Mouse (Mus musculus) heart, embryonic 15.5 days (tissue): ENCODE measurements around the gene Ezh1. TPM values are rescaled to one million over a fixed set of nuclear protein-coding genes. Genes with fewer than 3 reads are reported as not detected.

Experiments used
- ATAC-seq: fragments of 200-750 bp; cut with Nextera tagmentation; replicated peaks from 2 replicates; pipeline ENCODE4 v1.8.0; 2017; ENCODE audit warnings: low read depth, moderate TSS enrichment; ENCODE audit not compliant: insufficient number of reproducible peaks, insufficient read depth, low FRiP score
- H3K27ac ChIP-seq: fragments of 300-500 bp; sonication (generic); 2 replicates; pipeline ENCODE4 v1.5.1; 2015; ENCODE audit warnings: mild to moderate bottlenecking, inconsistent platforms
- H3K27me3 ChIP-seq: fragments of 300-500 bp; sonication (generic); 2 replicates; pipeline ENCODE4 v1.6.1; 2015; ENCODE audit warnings: inconsistent platforms
- H3K36me3 ChIP-seq: fragments of 300-500 bp; sonication (generic); 2 replicates; pipeline ENCODE4 v1.6.1; 2015; ENCODE audit warnings: mild to moderate bottlenecking, inconsistent platforms
- H3K4me1 ChIP-seq: fragments of 300-500 bp; sonication (generic); replicated peaks from 2 replicates; pipeline ENCODE4 v1.6.1; 2015; ENCODE audit warnings: inconsistent platforms
- H3K4me2 ChIP-seq: fragments of 300-500 bp; sonication (generic); 2 replicates; pipeline ENCODE4 v1.6.1; 2015; ENCODE audit warnings: inconsistent platforms, mild to moderate bottlenecking, moderate library complexity
- H3K4me3 ChIP-seq: fragments of 300-500 bp; sonication (generic); 2 replicates; pipeline ENCODE4 v1.5.1; 2015; ENCODE audit warnings: mild to moderate bottlenecking, inconsistent platforms
- H3K9ac ChIP-seq: fragments of 300-500 bp; sonication (generic); 2 replicates; pipeline ENCODE4 v1.6.1; 2015; ENCODE audit warnings: mild to moderate bottlenecking, inconsistent platforms
- H3K9me3 ChIP-seq: fragments of 300-500 bp; sonication (generic); replicated peaks from 2 replicates; pipeline ENCODE4 v1.6.1; 2016; ENCODE audit warnings: inconsistent platforms
- WGBS: fragments of 180-500 bp; shearing (Covaris S2); methylation state at CpG from one replicate; pipeline ENCODE4 v1.1.7; 2015; ENCODE audit warnings: mixed read lengths; 5-methylcytosine and 5-hydroxymethylcytosine counted together
- polyA plus RNA-seq: library from polyadenylated mRNA; unstranded; fragments of >200 nt; fragmentation: Nextera tagmentation; extraction: Ambion mirVana; gene quantifications from 2 replicates; pipeline ENCODE4 v1.2.1, GENCODE M21; 2015

The Ezh1 gene
- polyA plus RNA-seq, 1 experiment from 2014 or later, result 13.3 TPM

DNA sequence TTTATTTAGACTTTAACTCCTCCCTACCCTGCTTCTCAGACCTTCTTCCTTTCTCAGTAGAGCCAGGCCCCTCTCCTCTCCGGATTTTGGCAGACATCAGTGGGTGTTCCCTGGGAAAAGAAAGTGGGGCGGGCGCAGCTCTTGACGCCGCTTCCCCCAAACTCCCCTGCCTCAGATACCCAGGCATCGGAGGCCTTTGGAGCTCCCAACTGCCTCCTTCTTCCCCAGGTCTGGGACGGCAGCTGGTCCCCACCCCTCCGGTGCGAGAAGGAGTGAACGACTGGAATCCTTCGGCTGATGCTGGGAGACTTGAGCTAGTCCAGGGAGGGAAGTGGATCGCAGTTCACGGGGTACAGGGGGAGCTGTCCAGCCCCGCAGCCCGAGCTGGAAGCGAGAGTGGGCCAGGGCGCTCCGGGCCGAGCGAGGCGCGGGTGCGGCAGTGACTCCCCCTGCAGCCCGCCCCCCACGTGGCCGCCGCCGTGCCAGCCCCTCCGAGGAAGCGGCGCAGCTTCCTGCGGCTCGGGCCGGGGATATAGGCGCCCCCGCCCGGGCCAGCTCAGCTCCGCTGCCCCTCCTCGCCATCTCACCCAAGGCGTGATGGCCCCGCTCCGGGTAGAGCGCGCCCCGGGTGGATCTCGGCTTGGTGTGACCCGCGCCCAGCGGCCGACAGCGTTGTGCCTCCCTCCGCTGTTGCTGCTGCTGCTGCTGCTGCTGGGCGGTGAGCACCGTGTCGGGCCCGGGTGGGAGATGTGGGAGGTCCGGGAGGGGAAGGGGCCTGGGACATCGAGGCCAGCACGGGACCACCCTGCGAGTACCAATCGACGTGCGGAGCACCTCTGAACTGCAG is 19.8 kb upstream of the Ezh1 start, which contains the start of gene Ramp2:
Gene Ramp2 (plus strand): TSS at position 174 of the 847 bp plus-strand sequence.
- Histone ChIP-seq H3K4me2 (peak within 1 kb of the TSS; percentile 96), H3K4me3 (peak within 1 kb of the TSS; percentile 76), H3K4me1 (peaks cover 17% of the 10 kb centered on the region), H3K9ac (peak within 1 kb of the TSS; percentile 81), H3K27ac (peak within 1 kb of the TSS; percentile 91), H3K36me3 (no peaks in the 10 kb centered on the region), H3K27me3 (peaks cover 42% of the 10 kb centered on the region), H3K9me3 (no peaks in the 10 kb centered on the region)
- ATAC-seq, result peak; percentile 75
- WGBS, result 1% methylated on average over 63 of the region's 63 CpGs

DNA sequence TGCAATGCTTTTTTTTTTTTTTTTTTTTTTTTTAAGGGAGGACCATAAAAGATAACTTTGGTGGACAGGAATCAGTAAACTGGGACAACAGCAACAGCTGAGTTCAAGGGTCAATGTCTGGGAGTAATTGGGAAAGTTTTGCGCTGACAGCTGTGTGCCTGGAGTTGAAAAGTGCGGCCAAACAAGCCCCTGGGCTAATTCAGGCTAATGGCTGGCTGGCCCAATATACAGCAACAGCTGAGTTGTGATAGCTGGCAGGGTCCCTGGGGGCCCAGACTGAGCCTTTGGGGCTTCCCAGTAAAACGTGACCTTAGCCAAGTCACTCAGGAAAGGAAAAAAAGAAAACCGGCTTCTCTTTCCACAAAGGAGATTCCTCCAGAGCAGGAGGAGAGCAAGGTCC is 18.8 kb upstream of the Ezh1 start:
- peak overlapping the region; percentile 96 for H3K4me2 ChIP-seq
- peaks cover 42% of the 10 kb centered on the region for H3K27me3 ChIP-seq
- peak overlapping the region; percentile 76 for H3K4me3 ChIP-seq
- H3K4me1 ChIP-seq, result peaks cover 17% of the 10 kb centered on the region
- 30% methylated on average over 4 of the region's 4 CpGs for WGBS
- peak overlapping the region; percentile 91 for H3K27ac ChIP-seq
- no peaks in the 10 kb centered on the region for H3K36me3 ChIP-seq
- H3K9ac ChIP-seq, result no peak overlapping the region
- no peak for ATAC-seq
- no peaks in the 10 kb centered on the region for H3K9me3 ChIP-seq

DNA sequence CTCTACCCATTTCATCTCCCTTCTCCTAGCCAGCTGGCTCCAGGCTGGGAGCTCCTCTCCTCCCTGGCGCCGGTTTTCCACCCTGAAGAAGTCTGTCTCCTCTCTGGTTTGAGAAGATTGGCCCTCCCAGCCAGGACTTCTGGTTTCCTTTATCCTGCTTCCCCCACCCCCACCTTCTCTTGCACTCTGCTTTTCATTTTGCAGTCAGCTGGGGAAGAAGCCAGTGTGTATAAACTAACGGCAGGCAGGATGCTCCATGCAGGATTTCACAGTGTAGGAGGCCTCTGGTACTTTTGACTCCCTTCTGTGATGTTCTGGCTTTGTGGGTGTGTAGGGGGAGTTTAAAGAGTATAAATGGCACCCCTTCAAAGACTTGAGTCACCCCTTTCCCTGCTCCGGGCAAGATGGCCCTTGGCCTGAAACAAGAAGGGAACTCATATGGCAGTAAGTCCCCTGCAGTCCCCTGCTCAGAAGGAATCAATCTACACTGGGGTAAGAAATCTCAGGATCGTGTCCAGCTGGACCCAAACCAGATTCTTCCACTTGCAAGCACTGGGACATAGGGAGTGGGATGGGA is 11.9 kb upstream of the Ezh1 start:
- peak; percentile 58 for ATAC-seq
- Histone ChIP-seq H3K4me2 (0 out of 2 replicates have a peak overlapping the region, but pooled peaks have one; percentile 21), H3K9me3 (no peaks in the 10 kb centered on the region), H3K4me1 (peaks cover 7% of the 10 kb centered on the region; the same call in 1 of the 2 replicates), H3K27me3 (0 out of 2 replicates have a peak, but pooled peaks cover 3% of the 10 kb centered on the region), H3K4me3 (no peak overlapping the region), H3K27ac (peak overlapping the region; percentile 73), H3K36me3 (no peaks in the 10 kb centered on the region), H3K9ac (no peak overlapping the region)
- WGBS, result 33% methylated on average over 5 of the region's 5 CpGs

DNA sequence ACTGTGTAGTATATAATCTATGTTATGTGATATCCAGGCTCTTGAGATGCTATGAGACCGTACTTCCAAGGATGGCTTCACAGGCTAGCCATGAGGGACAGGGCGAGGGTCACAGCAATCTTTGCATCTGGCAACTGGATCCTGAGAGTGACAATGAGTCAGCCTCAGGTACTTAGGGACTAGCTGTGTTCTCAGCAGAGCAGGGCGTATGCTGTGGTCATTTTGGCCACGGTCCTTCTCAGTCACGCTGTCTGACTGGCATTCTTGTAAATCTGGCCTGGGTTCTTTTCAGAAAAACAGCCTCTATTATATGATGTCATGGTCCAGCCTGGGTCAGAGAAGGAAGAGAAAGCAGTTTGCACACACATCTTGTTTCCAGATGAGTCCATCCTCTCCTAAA is 10.5 kb upstream of the Ezh1 start:
- peaks cover 7% of the 10 kb centered on the region for H3K4me1 ChIP-seq
- ATAC-seq, result no peak
- no peaks in the 10 kb centered on the region for H3K9me3 ChIP-seq
- no peak overlapping the region for H3K9ac ChIP-seq
- no peak overlapping the region for H3K4me2 ChIP-seq
- H3K27me3 ChIP-seq, result 0 out of 2 replicates have a peak, but pooled peaks cover 3% of the 10 kb centered on the region
- no peak overlapping the region for H3K4me3 ChIP-seq
- H3K36me3 ChIP-seq, result no peaks in the 10 kb centered on the region
- 85% methylated on average over 5 of the region's 5 CpGs for WGBS
- no peak overlapping the region for H3K27ac ChIP-seq

DNA sequence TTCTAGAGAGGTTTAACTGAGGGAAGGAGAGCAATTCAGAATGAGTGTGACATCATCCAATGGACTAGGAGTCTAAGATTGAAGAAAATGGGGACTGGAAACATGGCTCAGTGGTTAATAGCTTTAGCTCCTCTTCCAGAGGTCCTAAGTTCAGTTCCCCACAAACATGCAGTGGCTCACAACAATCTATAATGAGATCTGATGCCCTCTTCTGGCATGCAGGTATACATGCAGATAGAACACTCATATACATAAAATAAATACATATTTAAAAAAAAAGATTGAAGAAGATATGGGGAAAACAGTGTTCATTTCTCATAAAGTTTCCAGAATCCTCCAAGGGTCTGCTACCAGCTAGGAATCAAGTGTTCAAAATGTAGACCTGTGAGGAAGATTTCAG is 9.2 kb upstream of the Ezh1 start:
- H3K27me3 ChIP-seq, result 0 out of 2 replicates have a peak, but pooled peaks cover 3% of the 10 kb centered on the region
- no peak overlapping the region for H3K9ac ChIP-seq
- H3K4me1 ChIP-seq, result peaks cover 20% of the 10 kb centered on the region
- H3K27ac ChIP-seq, result no peak overlapping the region
- no peak overlapping the region for H3K4me3 ChIP-seq
- ATAC-seq, result no peak
- no peak overlapping the region for H3K4me2 ChIP-seq
- no peaks in the 10 kb centered on the region for H3K36me3 ChIP-seq
- H3K9me3 ChIP-seq, result no peaks in the 10 kb centered on the region

DNA sequence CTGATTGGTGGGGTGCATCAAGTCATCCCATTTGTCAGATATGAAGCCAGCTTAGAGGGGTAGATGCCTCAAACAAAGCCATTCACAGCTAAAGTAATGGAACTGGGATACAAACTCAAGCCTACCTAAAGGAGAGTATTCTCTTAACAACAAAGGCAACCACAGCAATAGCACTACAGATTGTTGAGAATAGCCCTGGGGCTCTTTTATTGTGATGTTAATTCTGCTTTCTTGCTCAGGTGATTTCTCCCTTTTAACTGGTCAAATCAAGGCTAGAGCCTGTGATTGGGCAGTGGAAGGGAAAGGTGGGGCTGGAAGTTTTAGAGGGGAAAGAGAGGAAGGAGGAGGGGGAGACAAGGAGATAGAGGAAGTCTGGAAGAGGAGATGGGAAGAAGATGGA is 7.9 kb upstream of the Ezh1 start:
- H3K27ac ChIP-seq, result no peak overlapping the region
- no peak overlapping the region for H3K9ac ChIP-seq
- H3K36me3 ChIP-seq, result no peaks in the 10 kb centered on the region
- ATAC-seq, result no peak
- 0 out of 2 replicates have a peak, but pooled peaks cover 3% of the 10 kb centered on the region for H3K27me3 ChIP-seq
- no peaks in the 10 kb centered on the region for H3K9me3 ChIP-seq
- H3K4me3 ChIP-seq, result no peak overlapping the region
- no peak overlapping the region for H3K4me2 ChIP-seq
- H3K4me1 ChIP-seq, result peaks cover 24% of the 10 kb centered on the region

DNA sequence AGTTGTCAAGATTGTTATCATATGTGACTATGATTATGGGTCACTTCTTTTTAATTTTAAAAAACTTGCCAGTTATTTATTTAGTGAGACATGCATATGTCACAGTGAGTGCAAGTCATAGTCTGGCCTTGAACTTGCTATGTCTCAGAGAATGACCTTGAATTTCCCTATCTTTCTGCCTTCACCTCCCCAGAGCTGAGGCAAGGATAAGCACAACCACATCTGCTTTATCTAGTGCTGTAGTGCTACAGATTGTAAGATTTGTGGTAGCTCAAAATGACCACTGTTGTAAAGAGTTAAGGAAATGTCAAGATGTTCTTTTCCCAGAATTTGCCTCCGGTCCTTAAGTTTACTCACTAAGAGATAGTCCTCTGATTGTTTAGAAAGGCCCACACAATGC is 7.0 kb upstream of the Ezh1 start:
- no peak overlapping the region for H3K27ac ChIP-seq
- H3K9ac ChIP-seq, result no peak overlapping the region
- 0 out of 2 replicates have a peak, but pooled peaks cover 3% of the 10 kb centered on the region for H3K27me3 ChIP-seq
- H3K4me2 ChIP-seq, result no peak overlapping the region
- no peaks in the 10 kb centered on the region for H3K9me3 ChIP-seq
- peaks cover 24% of the 10 kb centered on the region for H3K4me1 ChIP-seq
- ATAC-seq, result no peak
- H3K36me3 ChIP-seq, result no peaks in the 10 kb centered on the region
- WGBS, result 69% methylated on average over 1 of the region's 1 CpGs
- no peak overlapping the region for H3K4me3 ChIP-seq

DNA sequence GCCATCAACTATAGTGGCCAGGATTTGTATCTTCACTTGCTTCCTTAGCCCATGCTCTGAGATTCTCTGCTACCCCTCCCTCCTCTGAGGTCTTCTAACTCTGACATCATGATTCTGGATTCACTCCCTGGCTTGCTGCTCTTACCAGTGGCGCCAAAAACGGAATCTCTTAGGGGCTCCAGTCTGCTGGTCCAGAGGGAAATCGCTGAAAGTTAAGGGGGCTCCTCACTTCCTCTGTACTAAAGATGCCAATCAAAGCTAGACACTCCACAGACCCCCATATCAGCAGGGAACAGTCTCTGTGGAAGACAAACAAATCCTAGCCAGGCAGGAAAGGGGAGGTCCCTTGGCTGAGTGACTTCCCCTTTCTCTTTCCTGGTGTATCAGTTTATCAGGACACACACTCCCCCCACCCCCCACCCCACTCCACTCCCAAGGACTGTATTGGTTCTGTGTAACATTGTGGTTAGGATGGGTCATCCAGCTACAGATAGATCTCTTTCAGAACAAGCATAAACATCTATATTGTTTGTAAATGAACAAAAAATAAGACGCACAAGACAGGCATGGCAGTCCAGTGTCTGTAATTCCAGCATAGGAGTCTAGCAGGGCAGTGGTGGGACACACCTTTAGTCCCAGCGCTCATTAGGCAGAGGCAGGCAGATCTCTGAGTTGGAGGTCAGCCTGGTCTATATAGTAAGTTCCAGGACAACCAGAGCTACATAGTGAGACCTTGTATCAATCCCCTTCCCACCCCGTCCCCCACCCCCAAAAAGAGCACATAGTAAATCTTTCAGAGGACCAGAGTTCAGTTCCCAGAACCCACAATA is 6.0 kb upstream of the Ezh1 start:
- H3K4me1 ChIP-seq, result peaks cover 17% of the 10 kb centered on the region
- H3K9ac ChIP-seq, result no peak overlapping the region
- no peaks in the 10 kb centered on the region for H3K36me3 ChIP-seq
- H3K4me2 ChIP-seq, result peak overlapping the region; percentile 50
- 0 out of 2 replicates have a peak, but pooled peaks cover 3% of the 10 kb centered on the region for H3K27me3 ChIP-seq
- H3K9me3 ChIP-seq, result no peaks in the 10 kb centered on the region
- H3K4me3 ChIP-seq, result peak overlapping the region; percentile 21; the same call in 1 of the 2 replicates
- WGBS, result 37% methylated on average over 6 of the region's 6 CpGs
- peak; percentile 91 for ATAC-seq
- peak overlapping the region; percentile 92 for H3K27ac ChIP-seq

DNA sequence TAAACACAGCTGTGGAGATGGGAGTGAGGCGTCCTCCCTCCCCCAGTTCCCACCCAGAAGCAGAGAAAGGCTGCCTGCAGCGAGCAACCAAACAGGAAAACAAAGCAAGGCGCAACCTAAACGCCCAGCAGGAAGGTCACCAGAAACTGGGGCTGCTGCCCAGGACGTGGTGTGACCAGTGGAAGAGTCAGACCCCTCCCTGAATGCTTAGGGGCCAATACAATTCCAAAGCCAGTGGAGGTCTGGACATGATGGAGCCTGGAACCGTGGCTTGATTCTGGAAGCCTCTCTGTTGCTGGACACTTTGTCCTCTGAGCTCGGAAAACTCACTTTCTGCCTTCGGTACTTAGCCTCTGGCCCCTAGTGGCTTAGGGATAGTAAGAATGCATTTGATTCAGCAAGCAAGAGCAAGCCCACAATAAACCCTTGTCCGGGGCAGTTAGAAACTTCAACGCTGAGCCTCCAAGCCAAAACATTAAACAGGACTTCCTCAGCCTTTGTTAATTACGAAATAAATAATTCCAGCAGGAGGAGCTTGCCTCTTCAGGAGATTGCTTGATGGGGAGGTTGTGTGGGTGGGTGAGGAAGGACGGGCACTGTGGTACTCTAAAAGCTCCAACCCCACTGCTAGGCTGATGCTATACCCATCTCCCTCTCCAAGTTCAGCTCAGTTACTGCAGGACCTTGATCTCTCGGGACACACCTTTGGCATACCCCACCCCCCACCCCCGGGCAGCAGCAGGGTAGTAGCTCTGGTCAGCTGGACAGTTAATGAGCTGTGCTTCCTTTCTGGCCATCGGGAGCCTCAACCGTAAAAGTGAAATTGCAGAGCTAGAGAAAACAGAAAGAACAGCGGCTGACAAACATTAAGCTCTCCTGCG is 5.0 kb upstream of the Ezh1 start:
- H3K36me3 ChIP-seq, result no peaks in the 10 kb centered on the region
- 10% methylated on average over 18 of the region's 18 CpGs for WGBS
- peak; percentile 28; the same call in 1 of the 2 replicates for ATAC-seq

DNA sequence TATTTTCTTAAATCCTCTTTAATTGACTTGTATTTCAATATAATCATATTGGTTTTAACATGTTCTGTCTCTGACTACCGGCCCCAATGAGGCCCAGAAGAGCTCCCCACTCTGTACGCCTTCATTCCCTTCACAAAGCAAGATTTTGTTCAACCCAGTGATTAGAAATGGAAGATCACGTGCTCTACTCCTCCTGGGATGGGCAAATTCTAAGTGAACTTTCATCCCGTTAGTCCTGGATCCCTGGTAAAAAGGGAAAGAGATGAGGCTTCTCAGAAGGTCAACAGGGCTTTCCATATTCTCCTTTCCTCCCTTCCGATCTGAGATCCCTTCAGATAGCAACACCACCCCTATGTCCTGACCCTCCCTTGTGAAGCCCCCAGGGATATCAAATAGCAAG is 4.3 kb upstream of the Ezh1 start:
- H3K4me2 ChIP-seq, result peak overlapping the region; percentile 50
- H3K4me3 ChIP-seq, result no peak overlapping the region
- ATAC-seq, result no peak
- no peaks in the 10 kb centered on the region for H3K9me3 ChIP-seq
- no peaks in the 10 kb centered on the region for H3K36me3 ChIP-seq
- H3K4me1 ChIP-seq, result peaks cover 20% of the 10 kb centered on the region
- H3K9ac ChIP-seq, result 0 out of 2 replicates have a peak overlapping the region, but pooled peaks have one; percentile 32
- peak overlapping the region; percentile 92 for H3K27ac ChIP-seq
- WGBS, result 38% methylated on average over 5 of the region's 5 CpGs
- 0 out of 2 replicates have a peak, but pooled peaks cover 3% of the 10 kb centered on the region for H3K27me3 ChIP-seq

More for the DNA sequence above, 5.0 kb upstream of the Ezh1 start:
- H3K4me1 ChIP-seq, result peaks cover 19% of the 10 kb centered on the region
- no peaks in the 10 kb centered on the region for H3K9me3 ChIP-seq
- H3K27me3 ChIP-seq, result 0 out of 2 replicates have a peak, but pooled peaks cover 3% of the 10 kb centered on the region
- peak overlapping the region; percentile 32; the same call in 1 of the 2 replicates for H3K9ac ChIP-seq
- H3K4me3 ChIP-seq, result peak overlapping the region; percentile 21
- peak overlapping the region; percentile 92 for H3K27ac ChIP-seq
- peak overlapping the region; percentile 50 for H3K4me2 ChIP-seq
